Mouse (Mus musculus): ENCODE measurements at regions not wholly inside any gene's neighbourhood (a gene's known extent, or its start where the extent isn't known, plus 50 kb on each side); places are given as distances from the start of the nearest gene placed in this dataset.

DNA sequence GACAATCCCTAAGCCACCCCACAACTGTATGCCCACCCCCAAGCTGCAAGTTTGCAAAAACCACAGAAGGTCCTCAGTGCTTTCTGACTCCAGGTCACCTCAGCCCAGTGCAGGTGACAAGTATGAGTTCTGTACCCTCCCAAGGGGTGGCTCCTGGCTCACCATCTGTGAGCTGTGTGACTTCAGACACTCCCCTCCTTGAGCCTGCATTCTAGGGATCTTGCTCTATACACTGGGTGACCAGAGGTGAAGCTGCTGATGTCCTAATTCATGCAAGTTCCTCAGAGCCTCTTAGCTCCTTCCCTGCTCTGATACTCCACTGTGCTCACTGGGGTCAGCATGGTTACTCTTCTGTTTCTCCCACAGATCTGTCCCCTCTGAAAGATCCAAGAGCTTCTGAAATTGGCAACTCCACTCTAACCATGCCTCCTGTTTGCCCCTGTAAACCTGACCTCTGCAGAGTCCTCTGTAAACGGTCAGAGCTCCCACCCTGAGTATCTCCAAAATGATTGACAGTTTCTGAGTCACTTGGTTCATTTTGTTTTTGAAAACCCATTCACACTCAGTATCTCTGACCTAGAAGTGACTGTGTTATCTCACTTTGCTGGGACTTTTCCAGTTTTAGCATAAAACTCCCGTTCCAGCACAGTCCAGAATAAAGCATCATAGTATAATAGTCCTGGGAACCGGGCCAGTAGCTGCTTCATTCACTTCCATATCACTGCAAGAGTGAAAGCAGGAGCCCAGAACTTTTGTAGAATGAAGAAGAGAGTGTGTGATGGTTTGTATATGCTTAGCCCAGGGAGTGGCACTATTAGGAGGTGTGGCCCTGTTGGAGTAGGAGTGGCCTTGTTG is 180.7 kb upstream of the Dapk1 start:
- Histone ChIP-seq H3K27me3 (replicated peaks) (no peaks in the 10 kb centered on the region), H3K9me3 (peaks cover 21% of the 10 kb centered on the region), H3K4me3 (replicated peaks) (no peak overlapping the region), H3K36me3 (replicated peaks; ENCODE audit: low read length) (no peaks in the 10 kb centered on the region), H3K4me1 (no peaks in the 10 kb centered on the region)
- TF ChIP-seq GATA1 (IDR thresholded peaks at IDR 0.05; ENCODE audit: borderline replicate concordance, low read length) (no peak), FLI1 (IDR thresholded peaks at IDR 0.05; ENCODE audit: low read length) (no peak)

DNA sequence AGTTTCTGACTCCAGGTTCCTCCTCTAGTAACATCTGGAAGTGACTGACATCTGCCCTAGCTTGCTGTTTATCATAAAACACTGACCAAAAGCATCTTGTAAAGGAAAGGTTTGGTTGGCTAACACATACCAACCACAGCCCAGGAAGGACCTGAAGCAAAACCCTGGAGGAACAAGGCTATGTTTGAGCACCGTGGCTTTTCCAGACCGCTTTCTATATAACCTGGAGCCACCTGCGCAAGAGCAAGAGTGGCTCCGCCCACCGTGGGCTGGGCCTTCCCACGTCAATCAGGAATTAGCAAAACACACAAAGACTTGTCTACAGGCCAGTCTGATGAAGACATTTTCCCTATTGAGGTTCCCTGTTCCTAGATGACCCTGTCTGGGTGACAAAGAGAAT is 177.5 kb upstream of the Dapk1 start:
- Histone ChIP-seq H3K4me3 (replicated peaks) (no peak overlapping the region), H3K9me3 (peaks cover 19% of the 10 kb centered on the region), H3K4me1 (no peaks in the 10 kb centered on the region), H3K36me3 (replicated peaks; ENCODE audit: low read length) (no peaks in the 10 kb centered on the region), H3K27me3 (replicated peaks) (no peaks in the 10 kb centered on the region)
- TF ChIP-seq GATA1 (IDR thresholded peaks at IDR 0.05; ENCODE audit: borderline replicate concordance, low read length) (no peak), FLI1 (IDR thresholded peaks at IDR 0.05; ENCODE audit: low read length) (no peak)

DNA sequence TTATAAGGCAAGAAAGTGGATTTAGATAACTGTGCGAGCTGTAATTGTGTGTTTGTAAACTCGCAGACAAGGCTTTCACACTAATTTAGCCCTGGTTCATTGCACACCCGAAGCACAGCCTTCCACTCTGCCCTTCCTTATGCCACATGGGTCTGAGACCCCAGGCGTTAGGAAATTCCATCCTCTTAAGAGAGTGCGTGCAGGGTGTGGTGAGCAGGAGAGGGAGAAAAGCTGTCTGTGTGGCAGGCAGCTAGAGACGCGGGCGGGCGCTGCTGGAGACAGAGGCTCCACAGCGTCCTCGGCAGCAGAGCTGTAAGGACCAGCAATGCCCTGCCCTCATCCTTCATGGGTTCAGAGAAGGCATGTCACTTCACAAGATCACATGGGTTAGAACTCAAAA is 176.6 kb upstream of the Dapk1 start:
- TF ChIP-seq GATA1 (IDR thresholded peaks at IDR 0.05; ENCODE audit: borderline replicate concordance, low read length): no peak
- no peak for TF ChIP-seq FLI1 (IDR thresholded peaks at IDR 0.05; ENCODE audit: low read length)
- Histone ChIP-seq H3K27me3 (replicated peaks) (no peaks in the 10 kb centered on the region), H3K4me1 (no peaks in the 10 kb centered on the region), H3K4me3 (replicated peaks) (no peak overlapping the region), H3K9me3 (peaks cover 24% of the 10 kb centered on the region), H3K36me3 (replicated peaks; ENCODE audit: low read length) (no peaks in the 10 kb centered on the region)

DNA sequence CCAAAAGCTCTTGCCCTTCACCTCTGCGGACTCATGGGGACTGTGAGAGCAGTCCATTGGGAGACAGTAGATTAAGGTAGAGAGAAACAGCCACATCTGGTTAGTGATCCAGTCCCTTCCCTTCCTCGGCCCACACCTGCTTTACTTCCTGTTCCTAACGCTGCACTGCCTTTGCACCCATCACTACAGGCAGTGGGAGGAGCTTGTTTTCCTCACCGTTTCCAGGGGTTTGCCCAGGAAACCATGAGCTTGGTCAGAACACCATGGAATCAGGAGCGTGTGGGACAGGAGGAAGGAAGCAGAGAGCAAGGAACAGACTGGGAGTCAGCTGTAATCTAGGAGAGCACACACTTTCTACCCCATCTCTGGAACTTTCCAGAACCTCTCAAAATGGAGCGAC is 176.2 kb upstream of the Dapk1 start:
- Histone ChIP-seq H3K9me3 (peaks cover 25% of the 10 kb centered on the region), H3K4me1 (no peaks in the 10 kb centered on the region), H3K4me3 (replicated peaks) (no peak overlapping the region), H3K27me3 (replicated peaks) (no peaks in the 10 kb centered on the region), H3K36me3 (replicated peaks; ENCODE audit: low read length) (no peaks in the 10 kb centered on the region)
- TF ChIP-seq FLI1 (IDR thresholded peaks at IDR 0.05; ENCODE audit: low read length) (no peak), GATA1 (IDR thresholded peaks at IDR 0.05; ENCODE audit: borderline replicate concordance, low read length) (no peak)

DNA sequence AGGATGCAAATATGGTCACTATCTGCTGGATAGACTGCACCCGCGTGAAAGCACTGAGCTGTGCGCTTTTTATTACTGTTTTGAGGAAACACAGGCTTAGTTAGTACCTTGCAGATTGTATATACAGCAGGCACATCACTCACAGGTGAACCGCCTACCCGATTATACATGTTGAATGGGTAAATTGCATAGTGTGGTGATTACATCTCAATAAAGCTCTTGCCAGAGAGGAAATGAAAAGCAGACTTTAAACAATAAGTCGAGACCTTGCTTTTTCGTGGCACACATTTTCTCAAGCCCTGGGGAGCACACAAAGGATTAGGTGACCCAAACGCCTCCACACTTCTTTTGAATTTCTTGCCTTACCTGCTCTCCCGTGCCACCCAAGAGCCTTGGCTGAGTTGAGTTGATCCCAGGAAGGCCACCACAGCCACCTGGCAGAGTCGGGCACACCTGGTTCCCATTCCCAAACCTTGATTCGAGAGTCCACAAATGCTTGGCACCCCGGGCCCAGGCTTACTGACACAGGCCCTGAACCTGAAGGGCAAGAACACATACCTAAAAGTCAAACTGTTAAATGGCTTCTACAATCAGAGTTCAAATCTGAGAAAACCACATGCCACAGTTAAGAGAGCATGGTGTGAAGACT is 175.4 kb upstream of the Dapk1 start:
- H3K36me3 ChIP-seq (replicated peaks; ENCODE audit: low read length): no peaks in the 10 kb centered on the region
- no peaks in the 10 kb centered on the region for H3K4me1 ChIP-seq
- H3K4me3 ChIP-seq (replicated peaks): no peak overlapping the region
- H3K9me3 ChIP-seq: peaks cover 26% of the 10 kb centered on the region
- TF ChIP-seq GATA1 (IDR thresholded peaks at IDR 0.05; ENCODE audit: borderline replicate concordance, low read length) (no peak), FLI1 (IDR thresholded peaks at IDR 0.05; ENCODE audit: low read length) (no peak)
- H3K27me3 ChIP-seq (replicated peaks): no peaks in the 10 kb centered on the region

DNA sequence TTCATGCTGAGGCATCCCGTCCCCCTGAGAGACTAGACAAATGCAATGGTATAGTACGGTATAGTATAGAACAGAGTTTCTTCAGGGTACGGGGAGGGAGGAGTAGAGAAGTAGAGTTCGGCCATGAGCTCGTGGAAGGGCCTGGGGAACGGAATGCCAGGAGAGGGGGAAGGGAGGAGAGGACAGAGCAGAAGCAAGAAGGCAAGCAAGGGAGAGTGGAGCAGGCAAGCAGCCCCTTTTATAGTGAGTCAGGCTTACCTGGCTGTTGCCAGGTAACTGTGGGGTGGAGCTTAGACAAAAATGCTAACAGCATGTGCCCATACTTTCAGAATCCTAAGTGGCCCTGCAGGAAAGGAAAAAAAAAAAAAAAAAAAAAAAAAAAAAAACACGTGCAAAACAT is 174.7 kb upstream of the Dapk1 start:
- H3K36me3 ChIP-seq (replicated peaks; ENCODE audit: low read length): no peaks in the 10 kb centered on the region
- H3K9me3 ChIP-seq: peaks cover 30% of the 10 kb centered on the region
- H3K4me3 ChIP-seq (replicated peaks): no peak overlapping the region
- no peak for TF ChIP-seq GATA1 (IDR thresholded peaks at IDR 0.05; ENCODE audit: borderline replicate concordance, low read length)
- no peak for TF ChIP-seq FLI1 (IDR thresholded peaks at IDR 0.05; ENCODE audit: low read length)
- H3K4me1 ChIP-seq: no peaks in the 10 kb centered on the region
- no peaks in the 10 kb centered on the region for H3K27me3 ChIP-seq (replicated peaks)

DNA sequence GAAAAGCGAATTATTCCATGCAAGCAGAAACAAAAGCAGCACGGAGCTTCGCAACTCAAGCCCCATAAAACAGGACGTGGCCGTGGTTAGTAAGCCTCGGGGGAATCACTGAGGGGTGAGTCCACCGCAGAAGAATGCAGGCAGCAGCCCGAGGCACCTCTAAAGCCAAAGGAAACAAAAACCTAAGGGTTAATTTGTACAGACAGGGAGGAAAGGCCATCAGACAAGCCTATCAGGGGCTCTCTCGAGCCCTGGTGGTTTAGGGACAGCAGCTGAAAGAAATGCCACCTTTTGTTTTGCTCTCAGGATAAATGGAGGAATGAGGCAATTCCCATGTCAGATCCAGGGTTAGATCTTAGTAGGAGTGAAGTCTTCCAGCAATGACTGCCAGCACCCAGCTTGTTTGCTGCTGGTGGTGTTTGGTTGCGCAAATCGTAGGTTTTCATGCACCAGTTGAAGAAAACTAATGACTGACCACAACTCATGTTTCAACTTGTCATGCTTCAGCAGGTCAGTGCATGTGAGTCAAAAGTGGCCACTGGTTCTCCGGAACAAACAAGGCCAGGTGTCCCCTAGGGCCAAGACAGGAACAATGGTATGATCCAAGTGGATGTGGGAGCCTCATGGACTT is 173.9 kb upstream of the Dapk1 start:
- Histone ChIP-seq H3K36me3 (replicated peaks; ENCODE audit: low read length) (no peaks in the 10 kb centered on the region), H3K9me3 (peaks cover 36% of the 10 kb centered on the region), H3K4me3 (replicated peaks) (no peak overlapping the region), H3K4me1 (no peaks in the 10 kb centered on the region), H3K27me3 (replicated peaks) (no peaks in the 10 kb centered on the region)
- no peak for TF ChIP-seq GATA1 (IDR thresholded peaks at IDR 0.05; ENCODE audit: borderline replicate concordance, low read length)
- no peak for TF ChIP-seq FLI1 (IDR thresholded peaks at IDR 0.05; ENCODE audit: low read length)

DNA sequence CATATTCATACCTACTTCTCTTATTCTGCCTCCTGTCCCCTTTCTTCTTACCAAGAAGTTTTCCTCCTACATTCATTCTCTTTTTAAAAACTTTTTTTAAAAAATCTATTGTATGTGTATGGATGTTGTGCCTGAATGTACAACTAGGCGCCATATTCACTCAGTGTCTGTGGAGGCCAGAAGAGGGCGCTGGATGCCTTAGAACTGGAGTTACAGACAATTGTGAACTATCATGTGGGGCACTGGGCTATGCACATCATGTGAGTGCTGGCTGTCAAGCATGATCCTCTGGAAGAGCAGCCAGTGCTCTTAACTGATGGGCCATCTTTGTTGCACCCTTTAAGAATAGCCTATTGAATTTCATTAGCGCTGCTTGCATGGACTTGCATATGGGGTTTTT is 172.6 kb upstream of the Dapk1 start:
- Histone ChIP-seq H3K9me3 (peaks cover 42% of the 10 kb centered on the region), H3K4me1 (no peaks in the 10 kb centered on the region), H3K4me3 (replicated peaks) (no peak overlapping the region), H3K36me3 (replicated peaks; ENCODE audit: low read length) (no peaks in the 10 kb centered on the region), H3K27me3 (replicated peaks) (no peaks in the 10 kb centered on the region)
- TF ChIP-seq GATA1 (IDR thresholded peaks at IDR 0.05; ENCODE audit: borderline replicate concordance, low read length) (no peak), FLI1 (IDR thresholded peaks at IDR 0.05; ENCODE audit: low read length) (no peak)

DNA sequence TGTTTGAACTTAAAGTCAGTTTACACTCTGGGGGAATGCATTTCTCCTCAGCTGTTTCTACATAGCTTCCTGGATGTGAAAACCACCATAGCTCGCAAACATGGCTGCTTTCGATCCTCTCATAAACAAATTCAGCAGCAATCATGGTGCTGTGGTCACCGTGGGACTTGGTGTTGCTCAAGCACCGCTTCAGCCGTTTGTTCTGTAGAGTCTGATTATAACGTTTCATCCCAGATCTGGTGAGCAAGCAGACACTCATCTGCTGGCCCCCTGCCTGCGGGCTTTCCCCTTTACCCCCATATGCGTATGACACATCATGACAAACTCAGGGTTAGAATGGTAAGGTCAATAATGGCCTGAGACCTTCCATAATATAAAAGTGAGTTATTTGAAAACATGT is 170.3 kb upstream of the Dapk1 start:
- Histone ChIP-seq H3K4me1 (no peaks in the 10 kb centered on the region), H3K9me3 (peaks cover 44% of the 10 kb centered on the region), H3K27me3 (replicated peaks) (no peaks in the 10 kb centered on the region), H3K36me3 (replicated peaks; ENCODE audit: low read length) (no peaks in the 10 kb centered on the region), H3K4me3 (replicated peaks) (no peak overlapping the region)
- no peak for TF ChIP-seq GATA1 (IDR thresholded peaks at IDR 0.05; ENCODE audit: borderline replicate concordance, low read length)
- no peak for TF ChIP-seq FLI1 (IDR thresholded peaks at IDR 0.05; ENCODE audit: low read length)

All from megakaryocyte, embryonic 14.5 days (primary cell).